Mouse (Mus musculus) Patski (cell line): ENCODE data around the gene Scarb1. TPM values are rescaled to one million over a fixed set of nuclear protein-coding genes. Genes with fewer than 3 reads are reported as not detected.
A peak's percentile ranks its signal among the peaks of the same experiment; 100 is the strongest.

Source experiments
- ATAC-seq: fragments of 100-300 bp; one replicate; pipeline ENCODE4 v1.8.0; 2021
- CTCF ChIA-PET: fragments of 350-600 bp; sonication (Branson Sonifier 250); formaldehyde crosslinking; loops from one replicate; lab custom pipeline; 2022; ENCODE audit warnings: inconsistent platforms; lab: Charles Lee
- POLR2A ChIA-PET: fragments of 350-600 bp; sonication (Branson Sonifier 250); formaldehyde crosslinking; loops from one replicate; lab custom pipeline; 2022; ENCODE audit warnings: antibody characterized with exemption, inconsistent platforms; lab: Charles Lee
- DNase-seq: peaks from one replicate; pipeline ENCODE4 v3.0.0-alpha.2; 2011; ENCODE audit warnings: low read depth, low spot score
- H3K27me3 ChIP-seq: fragments of 371-371 bp; one replicate; pipeline ENCODE4 v1.5.1; 2021
- CTCF ChIP-seq: fragments of 100-300 bp; IDR thresholded peaks from one replicate; pipeline ENCODE4 v1.5.1; 2021
- in situ Hi-C: fragments of 300-500 bp; cut with MboI; formaldehyde crosslinking; loops from 3 replicates; pipeline ENCODE4 v1.11.1; 2018; ENCODE audit warnings: low pct_unique_long_range_greater_than_20kb, mixed read lengths
- polyA plus RNA-seq: library from polyadenylated mRNA; unstranded; gene quantifications from one replicate; pipeline ENCODE4 v1.2.3, GENCODE M21; 2021

The Scarb1 gene
- polyA plus RNA-seq, 1 experiment from 2014 or later: 59.7 TPM

DNA sequence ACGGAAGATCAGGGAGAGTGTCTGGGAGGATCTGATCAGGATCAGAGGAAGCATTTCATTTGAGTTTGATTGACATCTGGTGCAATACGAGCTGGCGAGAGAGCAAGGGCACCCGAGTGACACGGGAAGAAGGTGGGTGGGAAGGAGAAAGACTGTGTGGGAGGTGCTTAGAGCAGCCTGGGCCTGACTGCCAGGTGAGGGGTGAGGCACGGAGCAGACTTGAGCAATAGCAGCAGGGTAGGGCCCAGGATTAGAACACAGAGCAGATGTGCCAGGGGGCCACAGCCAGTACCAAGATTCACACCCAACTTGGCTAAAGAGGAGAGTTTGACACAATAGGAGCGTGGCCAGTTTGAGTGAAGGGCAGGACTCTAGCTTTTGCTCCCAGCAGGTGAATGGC lies 47.9 kb downstream of the Scarb1 start:
- POLR2A ChIA-PET: no interaction called here
- TF ChIP-seq CTCF: no peak
- CTCF ChIA-PET: no interaction called here
- in situ Hi-C loops: no loop called here
- H3K27me3 ChIP-seq: no peaks in the 10 kb centered on the region
- ATAC-seq: no peak
- DNase-seq: no peak

DNA sequence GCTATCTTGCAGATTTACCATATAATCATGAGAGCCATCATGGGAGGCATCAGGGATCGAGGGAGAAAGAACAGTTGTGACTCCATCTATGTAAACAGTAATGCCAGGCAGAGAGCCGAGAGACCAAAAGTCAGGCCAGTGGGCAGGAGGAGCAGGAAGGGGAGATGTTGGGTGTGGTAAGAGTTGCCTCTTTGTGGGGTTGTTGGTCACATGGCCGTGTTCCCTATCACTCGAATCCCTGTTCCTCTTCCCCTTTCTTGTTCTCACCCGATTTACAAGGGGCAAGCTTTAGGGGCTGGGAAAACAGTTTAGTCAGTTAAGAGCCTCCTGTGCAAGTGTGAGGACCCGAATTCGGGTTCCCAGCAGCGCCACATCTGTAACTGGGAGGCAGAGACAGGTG lies 49.0 kb downstream of the Scarb1 start:
- no peaks in the 10 kb centered on the region for H3K27me3 ChIP-seq
- in situ Hi-C loops: no loop called here
- POLR2A ChIA-PET: no interaction called here
- CTCF ChIA-PET: no interaction called here
- DNase-seq (no peak), ATAC-seq (no peak)
- TF ChIP-seq CTCF: no peak

DNA sequence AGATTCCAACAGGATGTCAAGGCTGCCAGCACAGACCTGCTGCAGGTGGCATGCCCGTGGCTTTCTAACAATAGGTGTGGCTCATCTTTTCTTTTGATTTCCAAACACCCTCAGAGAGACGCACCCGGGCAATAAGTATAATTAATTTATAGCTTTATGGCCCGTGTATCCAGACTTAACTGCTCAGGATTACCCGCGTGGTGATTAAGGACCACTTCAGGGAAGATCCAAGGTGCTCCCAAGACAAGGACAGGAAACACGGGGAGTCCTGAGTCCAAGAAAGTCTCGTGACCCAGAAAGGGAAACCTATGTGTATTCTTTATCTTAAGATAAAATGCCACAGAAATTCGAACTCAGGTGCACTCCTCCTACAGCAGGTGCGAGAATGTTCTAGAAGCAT lies 49.5 kb downstream of the Scarb1 start:
- no peak for TF ChIP-seq CTCF
- ChIA-PET POLR2A (no interaction called here), CTCF (no interaction called here)
- DNase-seq: no peak
- no peak for ATAC-seq
- in situ Hi-C loops: no loop called here
- H3K27me3 ChIP-seq: no peaks in the 10 kb centered on the region

DNA sequence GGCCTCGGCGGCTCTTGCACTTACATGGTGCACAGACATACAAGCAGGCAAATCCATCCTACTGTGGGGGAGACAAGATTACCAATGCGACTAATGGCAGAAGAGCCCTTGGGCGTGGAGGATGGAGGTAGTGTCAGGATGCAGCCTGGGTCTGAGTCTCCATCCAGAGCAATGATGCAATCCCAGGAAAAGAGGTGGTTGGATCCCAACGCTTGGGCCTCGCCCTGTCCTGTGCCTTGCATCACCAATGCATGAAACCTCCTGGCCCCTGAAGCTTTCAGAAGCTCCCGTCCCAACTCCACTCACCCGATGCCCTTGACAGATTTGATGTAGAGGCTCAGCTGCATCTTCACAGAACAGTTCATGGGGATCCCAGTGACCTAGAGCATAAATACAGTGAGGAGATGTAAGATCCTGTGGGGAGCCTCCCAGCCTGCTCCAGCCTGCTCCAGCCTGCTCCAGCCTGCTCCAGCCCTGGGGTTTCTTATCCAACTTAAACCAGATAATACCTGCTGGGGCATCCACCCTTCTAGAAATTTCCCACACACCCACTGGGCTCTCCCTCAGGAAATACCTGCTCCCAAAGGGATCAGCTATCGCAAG lies 53.7 kb downstream of the Scarb1 start:
- CTCF ChIA-PET: interaction anchor here (1.1 to 1.4 kb wide), 3 partner anchors 9 to 81 kb away, joined by 3 to 4 read pairs (median 3); no protein-coding TSS in a partner anchor
- in situ Hi-C loops: no loop called here

DNA sequence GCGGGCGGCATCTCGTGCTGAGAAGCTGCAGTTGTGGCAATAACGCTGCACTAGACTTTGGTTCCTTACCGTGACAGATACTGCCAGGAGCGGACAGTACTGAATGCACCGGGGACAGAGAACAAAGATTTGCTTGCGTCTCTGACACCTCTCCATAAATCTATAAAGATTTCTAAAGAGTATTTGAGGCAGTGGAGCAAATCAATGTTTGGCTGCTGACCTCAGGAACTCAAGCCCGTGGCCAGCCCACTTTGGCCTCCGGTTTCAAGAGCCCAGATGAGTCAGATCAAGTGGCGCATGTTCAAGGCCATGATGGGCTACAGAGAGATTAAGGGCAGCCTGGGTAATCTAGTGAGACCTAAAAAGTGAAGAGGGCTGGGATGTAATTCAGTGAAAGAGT lies 54.8 kb downstream of the Scarb1 start:
- ATAC-seq (peak; percentile 49), DNase-seq (peak; percentile 60)
- ChIA-PET CTCF (no interaction called here), POLR2A (no interaction called here)
- in situ Hi-C loops: no loop called here
- TF ChIP-seq CTCF: no peak
- no peaks in the 10 kb centered on the region for H3K27me3 ChIP-seq

More for the DNA sequence above, 53.7 kb downstream of the Scarb1 start:
- DNase-seq (no peak), ATAC-seq (no peak)
- no peak for TF ChIP-seq CTCF
- H3K27me3 ChIP-seq: no peaks in the 10 kb centered on the region
- POLR2A ChIA-PET: no interaction called here

DNA sequence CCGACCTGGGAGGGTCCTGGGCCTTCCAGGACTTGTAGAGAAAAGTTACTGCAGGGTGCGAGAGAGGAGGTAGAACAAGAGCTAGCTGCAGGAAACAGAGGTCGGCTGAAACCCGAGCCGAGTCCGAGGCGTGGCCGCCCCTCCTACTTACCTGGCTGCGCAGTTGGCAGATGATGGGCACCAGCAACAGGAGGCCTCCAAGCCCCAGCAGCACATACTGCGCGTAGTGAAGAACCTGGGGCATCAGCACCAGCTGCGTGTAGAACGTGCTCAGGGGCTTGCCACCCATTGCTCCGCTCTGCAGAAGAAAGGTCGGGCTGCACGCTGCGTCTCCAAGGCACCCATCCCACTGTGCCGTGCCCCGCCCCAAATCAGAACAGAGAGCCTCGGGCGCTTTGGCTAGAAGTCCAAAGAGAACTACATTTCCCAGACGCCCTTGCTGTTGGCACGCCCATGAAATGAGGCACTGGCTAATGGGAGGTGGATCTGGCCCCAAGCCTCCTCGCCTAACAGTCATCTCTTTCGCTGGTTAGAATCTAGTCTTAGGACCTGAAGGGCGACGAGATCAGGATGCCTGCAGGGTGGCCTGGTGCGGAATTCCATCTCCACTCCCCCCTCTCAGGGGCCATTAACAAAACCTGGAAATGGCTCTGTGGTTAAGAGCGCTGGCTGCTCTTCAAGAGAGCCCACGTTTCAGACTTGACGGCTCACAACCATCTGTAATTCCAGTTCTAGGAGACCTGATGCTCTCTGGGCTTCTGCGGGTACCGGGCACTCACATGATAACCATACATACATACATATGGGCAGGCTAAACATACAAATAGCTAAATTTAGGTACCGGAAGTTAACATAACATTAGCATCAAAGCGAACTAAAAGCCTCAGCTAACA lies 56.9 kb downstream of the Scarb1 start:
- CTCF ChIA-PET: interaction anchor here (1.2 kb wide), 1 partner anchor 84 kb away, joined by 3 read pairs; no protein-coding TSS in a partner anchor

DNA sequence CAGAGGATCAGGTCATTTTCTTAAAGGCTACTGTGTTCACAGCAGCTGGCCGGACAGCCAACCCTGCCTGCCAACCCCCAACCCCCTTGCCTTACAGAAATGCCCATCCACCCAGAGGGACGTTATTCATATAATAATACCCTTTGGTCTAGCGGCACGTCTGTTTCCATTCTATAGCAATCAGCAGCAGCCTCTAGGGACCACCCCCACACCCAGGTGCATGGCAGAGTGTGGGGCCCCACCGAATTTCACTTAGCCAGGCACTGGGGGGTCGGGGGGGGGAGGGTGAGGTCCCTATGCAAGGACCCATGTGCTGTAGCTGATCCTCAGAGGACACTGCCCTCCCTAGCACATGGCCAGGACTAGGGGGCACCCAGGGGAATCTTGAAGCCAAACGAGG lies 61.7 kb downstream of the Scarb1 start:
- in situ Hi-C loops: no loop called here
- ChIA-PET CTCF (interaction anchor here (0.8 to 1.8 kb wide), 6 partner anchors 8 to 371 kb away, joined by 3 to 8 read pairs (median 4); no protein-coding TSS in a partner anchor), POLR2A (no interaction called here)
- H3K27me3 ChIP-seq: no peaks in the 10 kb centered on the region
- ATAC-seq (no peak), DNase-seq (no peak)
- TF ChIP-seq CTCF: no peak

More for the DNA sequence above, 56.9 kb downstream of the Scarb1 start:
- no peak for TF ChIP-seq CTCF
- ATAC-seq (peak; percentile 6), DNase-seq (no peak)
- H3K27me3 ChIP-seq: no peaks in the 10 kb centered on the region
- in situ Hi-C loops: no loop called here
- POLR2A ChIA-PET: no interaction called here

DNA sequence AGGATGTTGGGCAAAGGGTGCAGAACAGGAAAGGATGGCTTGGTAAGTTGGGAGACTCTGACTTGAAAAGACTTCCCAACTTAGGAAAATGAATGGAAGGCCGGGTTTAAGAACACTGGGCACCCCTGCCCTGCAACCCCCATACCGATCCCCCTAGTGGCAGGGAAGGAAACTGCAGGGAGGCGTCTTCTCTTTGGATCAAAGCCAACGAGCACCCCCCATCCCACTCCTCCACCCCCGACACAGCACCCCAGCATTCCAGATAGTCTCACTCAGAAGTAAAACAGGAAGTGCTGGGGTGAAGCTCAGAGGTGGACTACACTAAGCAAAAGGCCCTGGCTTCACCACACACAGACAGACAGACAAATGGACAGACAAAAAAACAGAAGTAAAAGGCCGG lies 62.6 kb downstream of the Scarb1 start:
- no peak for ATAC-seq
- in situ Hi-C loops: no loop called here
- no peak for TF ChIP-seq CTCF
- no peaks in the 10 kb centered on the region for H3K27me3 ChIP-seq
- DNase-seq: no peak
- ChIA-PET POLR2A (interaction anchor here (0.7 kb wide), 1 partner anchor 67 kb away, joined by 4 read pairs; no protein-coding TSS in a partner anchor), CTCF (interaction anchor here (0.6 to 1.8 kb wide), 7 partner anchors 10 to 90 kb away, joined by 3 to 7 read pairs (median 4); no protein-coding TSS in a partner anchor)

DNA sequence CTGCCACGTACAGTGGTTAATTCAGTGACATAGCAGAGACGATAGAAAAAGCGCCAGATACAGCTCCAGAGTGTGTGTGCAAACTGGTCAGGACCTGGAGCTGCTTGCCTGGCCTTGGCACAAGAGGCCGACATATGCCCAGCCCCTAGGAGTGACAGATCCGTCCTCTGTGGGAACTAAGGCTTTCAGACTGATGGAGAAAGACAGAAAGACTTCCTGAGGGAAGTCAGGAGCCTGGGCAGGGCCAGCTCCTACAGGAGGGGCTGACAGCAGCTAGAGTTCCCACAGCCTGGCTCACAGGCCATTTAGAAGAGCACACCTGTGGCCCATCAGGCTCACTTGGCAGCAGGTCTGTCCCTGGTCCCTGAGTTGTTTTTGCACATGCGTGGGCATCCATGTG lies 63.6 kb downstream of the Scarb1 start:
- ChIA-PET CTCF (interaction anchor here (1.0 to 1.1 kb wide), 2 partner anchors 9 to 37 kb away, joined by 3 to 4 read pairs; no protein-coding TSS in a partner anchor), POLR2A (no interaction called here)
- ATAC-seq (no peak), DNase-seq (no peak)
- TF ChIP-seq CTCF: no peak
- H3K27me3 ChIP-seq: no peaks in the 10 kb centered on the region
- in situ Hi-C loops: no loop called here

DNA sequence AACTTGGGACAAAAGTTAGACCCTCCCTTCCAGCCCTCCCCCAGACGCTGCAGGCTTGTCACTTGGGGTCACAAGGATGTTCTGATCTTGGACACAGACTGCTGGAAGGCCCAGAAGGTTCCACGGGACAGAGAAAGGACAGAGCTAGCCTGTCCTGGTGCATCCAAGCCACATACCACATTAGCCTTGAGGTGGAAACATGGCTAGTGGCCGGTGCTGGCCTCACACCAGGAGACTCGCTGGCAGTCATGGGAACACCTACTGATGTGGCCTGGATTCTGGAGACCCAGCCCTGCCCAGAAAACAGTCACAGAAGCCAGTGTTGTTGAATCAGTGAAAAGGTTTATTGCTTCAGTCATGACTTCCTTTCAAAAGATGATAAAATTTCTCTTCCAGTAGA lies 64.1 kb downstream of the Scarb1 start:
- ChIA-PET CTCF (no interaction called here), POLR2A (no interaction called here)
- DNase-seq (no peak), ATAC-seq (no peak)
- H3K27me3 ChIP-seq: no peaks in the 10 kb centered on the region
- in situ Hi-C loops: no loop called here
- no peak for TF ChIP-seq CTCF

DNA sequence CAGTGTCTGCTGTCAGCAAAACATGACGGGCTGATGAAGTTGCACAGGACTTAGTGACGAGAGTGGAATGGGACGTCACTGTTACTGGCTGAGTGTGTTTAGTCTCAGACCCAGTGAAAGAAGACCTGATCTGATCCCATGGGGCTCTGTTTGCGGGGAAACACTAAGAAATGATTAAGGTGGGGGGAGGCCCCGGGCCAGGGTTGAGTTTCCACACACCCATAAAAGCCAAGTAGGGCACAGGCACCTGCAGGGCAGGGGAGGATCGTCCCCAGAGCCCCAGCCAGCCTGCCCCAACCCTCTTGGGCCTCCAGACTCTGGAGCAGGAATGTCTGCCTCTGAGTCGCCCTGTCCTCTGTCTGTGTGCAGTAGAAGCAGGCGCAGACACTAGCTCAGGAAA lies 65.6 kb downstream of the Scarb1 start:
- in situ Hi-C loops: no loop called here
- no peak for TF ChIP-seq CTCF
- no peak for ATAC-seq
- no peaks in the 10 kb centered on the region for H3K27me3 ChIP-seq
- ChIA-PET CTCF (interaction anchor here (1.2 to 5.6 kb wide), 2 partner anchors 74 to 93 kb away, joined by 5 to 46 read pairs; no protein-coding TSS in a partner anchor), POLR2A (no interaction called here)
- no peak for DNase-seq
